Mouse (Mus musculus) liver, embryonic 11.5 days (tissue): ENCODE data around the gene Gpr4. TPM values are rescaled to one million over a fixed set of nuclear protein-coding genes. Genes with fewer than 3 reads are reported as not detected.

Experiments
- ATAC-seq: fragments of 200-750 bp; cut with Nextera tagmentation; replicated peaks from 2 replicates; pipeline ENCODE4 v1.8.0; 2017; ENCODE audit warnings: moderate number of reproducible peaks, mild to moderate bottlenecking, moderate TSS enrichment, moderate library complexity; ENCODE audit not compliant: low FRiP score
- DNase-seq: peaks from one replicate; pipeline ENCODE4 v3.0.0-alpha.2; 2017; ENCODE audit warnings: low spot score
- H3K27ac ChIP-seq: fragments of 300-500 bp; sonication (generic); 2 replicates; pipeline ENCODE4 v1.5.1; 2014; ENCODE audit warnings: mild to moderate bottlenecking, low read depth, low read length, control low read depth
- H3K27me3 ChIP-seq: fragments of 300-500 bp; sonication (generic); replicated peaks from 2 replicates; pipeline ENCODE4 v1.6.1; 2014; ENCODE audit warnings: low read length, mixed read lengths; ENCODE audit not compliant: control insufficient read depth, insufficient read depth
- H3K36me3 ChIP-seq: fragments of 300-500 bp; sonication (generic); 2 replicates; pipeline ENCODE4 v1.6.1; 2014; ENCODE audit warnings: mild to moderate bottlenecking, low read length, moderate library complexity, mixed read lengths; ENCODE audit not compliant: control insufficient read depth, insufficient read depth
- H3K4me1 ChIP-seq: fragments of 300-500 bp; sonication (generic); replicated peaks from 2 replicates; pipeline ENCODE4 v1.6.1; 2014; ENCODE audit warnings: low read length, mixed read lengths; ENCODE audit not compliant: control insufficient read depth, insufficient read depth
- H3K4me2 ChIP-seq: fragments of 300-500 bp; sonication (generic); 2 replicates; pipeline ENCODE4 v1.6.1; 2014; ENCODE audit warnings: mild to moderate bottlenecking, control low read depth, moderate library complexity
- H3K4me3 ChIP-seq: fragments of 300-500 bp; sonication (generic); 2 replicates; pipeline ENCODE4 v1.5.1; 2014; ENCODE audit warnings: low read depth, low read length, control low read depth
- H3K9ac ChIP-seq: fragments of 300-500 bp; sonication (generic); 2 replicates; pipeline ENCODE4 v1.6.1; 2014; ENCODE audit warnings: low read depth, low read length, control low read depth
- H3K9me3 ChIP-seq: fragments of 300-500 bp; sonication (generic); 2 replicates; pipeline ENCODE4 v1.6.1; 2016; ENCODE audit warnings: low read length, inconsistent platforms, mixed read lengths; ENCODE audit not compliant: control insufficient read depth
- WGBS: fragments of 180-500 bp; shearing (Covaris S2); extraction: QIAGEN DNeasy Blood & Tissue Kit; methylation state at CpG from one replicate; pipeline ENCODE4 v1.1.7; 2014; 5-methylcytosine and 5-hydroxymethylcytosine counted together
- polyA plus RNA-seq: library from polyadenylated mRNA; unstranded; fragments of >200 nt; fragmentation: Nextera tagmentation; extraction: Ambion mirVana; gene quantifications from 2 replicates; pipeline ENCODE4 v1.2.1, GENCODE M21; 2014

Gene Gpr4
- polyA plus RNA-seq, 1 experiment from 2014 or later: 1.9 TPM

- peaks cover 34% of the 10 kb centered on the region for H3K36me3 ChIP-seq
- peak overlapping the region; percentile 51 for H3K27ac ChIP-seq
- ATAC-seq (no peak), DNase-seq (no peak)
- 58% methylated on average over 10 of the region's 10 CpGs for WGBS
- H3K9me3 ChIP-seq: no peaks in the 10 kb centered on the region
- H3K4me2 ChIP-seq: peak overlapping the region; percentile 53
- H3K27me3 ChIP-seq: no peaks in the 10 kb centered on the region
- peaks cover 52% of the 10 kb centered on the region for H3K4me1 ChIP-seq
- peak overlapping the region; percentile 46; the same call in 1 of the 2 replicates for H3K9ac ChIP-seq
- 0 out of 2 replicates have a peak overlapping the region, but pooled peaks have one; percentile 7 for H3K4me3 ChIP-seq
These were observed 53.8 kb downstream of the Gpr4 start for GRCm38 (mm10) chr7:19265928-19266822.

DNA sequence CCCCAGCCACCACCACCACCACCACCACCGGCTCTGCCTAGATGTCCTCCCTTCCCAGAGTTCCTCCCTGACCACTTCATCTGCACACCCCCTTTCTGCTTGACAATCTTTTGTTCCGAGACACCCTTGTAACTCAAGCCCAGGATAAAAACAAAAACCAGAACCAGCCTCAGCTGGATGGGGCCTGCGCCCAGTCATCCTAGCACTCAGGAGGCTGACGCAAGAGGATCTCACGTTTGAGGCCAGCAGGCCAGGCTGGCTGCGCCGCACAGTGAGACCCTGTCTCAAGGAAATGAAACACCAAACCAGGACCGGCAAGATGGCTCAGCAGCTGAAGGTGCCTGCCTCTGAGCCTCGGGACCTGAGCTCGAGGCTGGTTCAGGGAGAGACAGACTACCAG is 54.7 kb downstream of the Gpr4 start:
- H3K27ac ChIP-seq: peak overlapping the region; percentile 57
- no peaks in the 10 kb centered on the region for H3K9me3 ChIP-seq
- H3K4me2 ChIP-seq: peak overlapping the region; percentile 53
- H3K9ac ChIP-seq: peak overlapping the region; percentile 32
- no peak for ATAC-seq
- peaks cover 28% of the 10 kb centered on the region for H3K36me3 ChIP-seq
- peaks cover 52% of the 10 kb centered on the region for H3K4me1 ChIP-seq
- DNase-seq: no peak
- no peaks in the 10 kb centered on the region for H3K27me3 ChIP-seq
- WGBS: 46% methylated on average over 10 of the region's 10 CpGs
- H3K4me3 ChIP-seq: no peak overlapping the region

- ATAC-seq (no peak), DNase-seq (no peak)
- peaks cover 14% of the 10 kb centered on the region for H3K36me3 ChIP-seq
- no peaks in the 10 kb centered on the region for H3K27me3 ChIP-seq
- H3K4me1 ChIP-seq: peaks cover 52% of the 10 kb centered on the region
- H3K9me3 ChIP-seq: no peaks in the 10 kb centered on the region
- H3K9ac ChIP-seq: peak overlapping the region; percentile 93
- H3K4me2 ChIP-seq: peak overlapping the region; percentile 90
- WGBS: 30% methylated on average over 10 of the region's 10 CpGs
- H3K4me3 ChIP-seq: peak overlapping the region; percentile 98
- peak overlapping the region; percentile 98 for H3K27ac ChIP-seq
These were observed 56.8 kb downstream of the Gpr4 start for GRCm38 (mm10) chr7:19268993-19269681.

DNA sequence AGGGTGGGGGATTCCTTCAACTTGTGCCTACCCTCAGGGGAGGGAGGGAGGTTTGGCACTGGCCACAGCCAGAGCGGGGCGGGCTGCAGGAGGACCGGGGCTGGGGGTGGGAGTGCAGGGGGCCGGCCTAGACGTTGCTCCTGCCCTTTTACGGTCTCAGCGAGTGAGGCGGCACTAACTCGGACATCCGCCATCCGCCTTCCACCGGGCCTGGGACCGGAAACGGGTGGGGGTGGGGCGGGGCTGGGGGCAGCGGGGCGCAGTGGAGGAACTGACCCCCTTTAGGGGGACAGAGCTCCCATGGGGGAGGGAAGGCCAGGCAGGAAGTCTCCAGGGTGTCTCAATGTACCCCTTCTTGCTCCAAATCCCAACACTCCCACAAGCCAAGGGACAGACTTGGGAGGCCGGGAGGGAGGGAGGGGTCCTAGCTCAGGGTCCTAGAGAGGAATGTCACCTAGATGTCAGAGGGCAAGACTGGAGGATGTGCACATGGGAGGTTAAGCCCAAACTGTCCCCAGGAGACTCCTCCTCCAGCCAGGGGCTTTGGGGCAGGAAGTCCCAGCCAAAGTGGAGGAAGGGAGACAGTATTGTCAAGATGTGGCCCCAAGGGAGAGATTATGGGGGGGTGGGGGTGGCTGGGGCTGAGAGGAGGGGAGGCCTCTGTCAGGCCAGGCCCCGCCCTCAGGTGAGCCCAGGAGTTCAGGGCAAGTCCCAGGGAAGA is 57.5 kb downstream of the Gpr4 start:
- Histone ChIP-seq H3K27me3 (no peaks in the 10 kb centered on the region), H3K4me2 (peak overlapping the region; percentile 90), H3K9ac (peak overlapping the region; percentile 93), H3K27ac (peak overlapping the region; percentile 98), H3K9me3 (no peaks in the 10 kb centered on the region), H3K4me3 (peak overlapping the region; percentile 98), H3K4me1 (peaks cover 45% of the 10 kb centered on the region), H3K36me3 (peaks cover 7% of the 10 kb centered on the region; the same call in 1 of the 2 replicates)
- ATAC-seq: peak; percentile 32
- 2% methylated on average over 18 of the region's 19 CpGs for WGBS
- peak; percentile 69 for DNase-seq

GRCm38 (mm10) chr7:19270509-19271237 is 58.3 kb downstream of the Gpr4 start:
- Histone ChIP-seq H3K27ac (peak overlapping the region; percentile 98), H3K27me3 (no peaks in the 10 kb centered on the region), H3K4me2 (peak overlapping the region; percentile 90), H3K4me3 (peak overlapping the region; percentile 98), H3K9me3 (no peaks in the 10 kb centered on the region), H3K4me1 (peaks cover 37% of the 10 kb centered on the region), H3K36me3 (peaks cover 7% of the 10 kb centered on the region; the same call in 1 of the 2 replicates), H3K9ac (peak overlapping the region; percentile 93)
- DNase-seq (no peak), ATAC-seq (no peak)
- under 1% methylated on average over 20 of the region's 21 CpGs for WGBS

- Histone ChIP-seq H3K9me3 (no peaks in the 10 kb centered on the region), H3K27me3 (no peaks in the 10 kb centered on the region), H3K27ac (peak within 1 kb of the TSS; percentile 98), H3K4me2 (peak within 1 kb of the TSS; percentile 90), H3K4me1 (peaks cover 29% of the 10 kb centered on the region), H3K9ac (peak within 1 kb of the TSS; percentile 93), H3K4me3 (peak within 1 kb of the TSS; percentile 98), H3K36me3 (peaks cover 4% of the 10 kb centered on the region; the same call in 1 of the 2 replicates)
- under 1% methylated on average over 52 of the region's 62 CpGs for WGBS
- DNase-seq: peak; percentile 85
- peak; percentile 63 for ATAC-seq
These were observed 59.2 kb downstream of the Gpr4 start, which contains the start of gene Vasp for GRCm38 (mm10) chr7:19271238-19272172. TSS of gene Vasp (minus strand) at chr7:19271817.

- 0% methylated on average over 36 of the region's 36 CpGs for WGBS
- Histone ChIP-seq H3K9ac (peak overlapping the region; percentile 93), H3K27ac (peak overlapping the region; percentile 98), H3K9me3 (no peaks in the 10 kb centered on the region), H3K4me2 (peak overlapping the region; percentile 90), H3K4me3 (peak overlapping the region; percentile 98), H3K36me3 (peaks cover 4% of the 10 kb centered on the region; the same call in 1 of the 2 replicates), H3K4me1 (peaks cover 22% of the 10 kb centered on the region), H3K27me3 (peaks cover under 1% of the 10 kb centered on the region)
- ATAC-seq (peak; percentile 72), DNase-seq (peak; percentile 90)
These were observed 59.9 kb downstream of the Gpr4 start for GRCm38 (mm10) chr7:19272173-19272764.
